Mouse (Mus musculus): ENCODE results near the gene Tenm4.

DNA sequence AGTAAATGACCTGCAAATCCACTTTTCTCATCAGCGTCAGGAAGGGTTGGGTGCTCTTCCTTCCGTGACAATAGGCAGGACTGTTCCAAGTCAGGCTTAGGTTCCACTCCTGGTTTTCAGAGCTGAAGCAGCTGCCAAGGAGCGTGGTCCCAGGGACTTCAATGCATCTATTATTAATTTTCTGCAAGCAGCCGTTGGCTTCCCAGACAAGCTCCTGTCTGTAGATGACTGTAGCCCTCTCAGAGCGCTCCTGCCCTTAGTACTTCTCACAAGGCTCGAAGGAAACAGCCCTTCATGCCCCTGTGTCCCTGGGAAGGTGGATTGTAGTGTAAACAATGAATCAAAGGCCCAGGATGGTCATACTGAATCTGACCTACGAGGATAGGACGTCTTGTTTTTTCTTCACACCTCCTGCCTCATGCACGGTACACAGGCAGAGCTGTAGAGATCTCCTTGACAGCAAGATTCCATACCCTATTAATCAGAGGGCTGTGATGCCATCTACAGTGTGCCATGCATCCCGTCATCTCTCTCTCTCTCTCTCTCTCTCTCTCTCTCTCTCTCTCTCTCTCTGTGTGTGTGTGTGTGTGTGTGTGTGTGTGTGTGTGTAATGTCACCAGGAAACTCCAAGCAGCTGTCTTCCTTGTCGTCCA lies 331.4 kb downstream of the Tenm4 start:
- TF ChIP-seq CTCF (IDR thresholded peaks at IDR 0.05; ENCODE audit: low read depth) = no peak
- no peak for TF ChIP-seq EP300 (IDR thresholded peaks at IDR 0.05; ENCODE audit: low read depth)

Measured in liver, postnatal 0 days (tissue).